Mouse (Mus musculus): ENCODE data around the gene Pum1.

DNA sequence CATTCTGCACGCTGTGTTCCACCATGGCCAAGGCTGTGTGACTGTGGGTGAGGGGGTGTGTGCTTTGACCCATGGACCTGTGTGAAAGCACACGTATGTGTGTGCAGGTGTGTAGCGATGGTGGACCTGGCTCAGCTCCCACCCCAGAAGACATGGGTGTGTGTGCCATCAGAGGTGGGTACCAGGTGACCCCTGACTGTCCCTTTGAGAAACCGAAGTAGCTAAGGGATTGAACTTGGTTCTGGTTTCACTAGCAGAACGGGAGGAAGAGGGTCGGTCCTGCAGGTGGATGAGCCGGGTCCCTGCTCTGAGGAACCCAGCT is 130.0 kb downstream of the Pum1 start:
- TF ChIP-seq CTCF (IDR thresholded peaks at IDR 0.05; ENCODE audit: extremely low read depth, insufficient read length, insufficient replicate concordance, low read depth, low read length), result no peak
- TF ChIP-seq POLR2A (IDR thresholded peaks at IDR 0.05; ENCODE audit: low read depth, low read length), result no peak

All from small intestine, adult 2 months (tissue).